Mouse (Mus musculus) limb, embryonic 12.5 days (tissue): Measurements from ENCODE around the gene Gm4131. TPM values are rescaled to one million over a fixed set of nuclear protein-coding genes. Genes with fewer than 3 reads are reported as not detected.

Source experiments
- ATAC-seq: fragments of 200-750 bp; cut with Nextera tagmentation; 2 replicates; pipeline ENCODE4 v1.8.0; 2017; ENCODE audit warnings: low read depth, moderate TSS enrichment; ENCODE audit not compliant: insufficient number of reproducible peaks, insufficient read depth, low FRiP score, low TSS enrichment
- H3K27ac ChIP-seq: fragments of 300-500 bp; sonication (generic); 2 replicates; pipeline ENCODE4 v1.5.1; 2016; ENCODE audit warnings: mild to moderate bottlenecking, moderate library complexity
- H3K27me3 ChIP-seq: fragments of 300-500 bp; sonication (generic); 2 replicates; pipeline ENCODE4 v1.6.1; 2016; ENCODE audit warnings: mild to moderate bottlenecking, moderate library complexity
- H3K36me3 ChIP-seq: fragments of 300-500 bp; sonication (generic); 2 replicates; pipeline ENCODE4 v1.6.1; 2016; ENCODE audit warnings: mild to moderate bottlenecking, moderate library complexity
- H3K4me1 ChIP-seq: fragments of 300-500 bp; sonication (generic); replicated peaks from 2 replicates; pipeline ENCODE4 v1.6.1; 2016
- H3K4me2 ChIP-seq: fragments of 300-500 bp; sonication (generic); 2 replicates; pipeline ENCODE4 v1.6.1; 2016; ENCODE audit warnings: mild to moderate bottlenecking, moderate library complexity
- H3K4me3 ChIP-seq: fragments of 300-500 bp; sonication (generic); replicated peaks from 2 replicates; pipeline ENCODE4 v1.5.1; 2016; ENCODE audit warnings: mild to moderate bottlenecking
- H3K9ac ChIP-seq: fragments of 300-500 bp; sonication (generic); replicated peaks from 2 replicates; pipeline ENCODE4 v1.6.1; 2016; ENCODE audit warnings: mild to moderate bottlenecking, moderate library complexity
- H3K9me3 ChIP-seq: fragments of 300-500 bp; sonication (generic); 2 replicates; pipeline ENCODE4 v1.6.1; 2016; ENCODE audit warnings: mild to moderate bottlenecking, moderate library complexity
- WGBS: fragments of 180-500 bp; shearing (Covaris S2); methylation state at CpG from one replicate; pipeline ENCODE4 v1.1.7; 2016; 5-methylcytosine and 5-hydroxymethylcytosine counted together
- polyA plus RNA-seq: library from polyadenylated mRNA; unstranded; fragments of >200 nt; fragmentation: Nextera tagmentation; extraction: Ambion mirVana; gene quantifications from 2 replicates; pipeline ENCODE4 v1.2.1, GENCODE M21; 2016

Gm4131 gene
- polyA plus RNA-seq, 1 experiment from 2014 or later: not detected

DNA sequence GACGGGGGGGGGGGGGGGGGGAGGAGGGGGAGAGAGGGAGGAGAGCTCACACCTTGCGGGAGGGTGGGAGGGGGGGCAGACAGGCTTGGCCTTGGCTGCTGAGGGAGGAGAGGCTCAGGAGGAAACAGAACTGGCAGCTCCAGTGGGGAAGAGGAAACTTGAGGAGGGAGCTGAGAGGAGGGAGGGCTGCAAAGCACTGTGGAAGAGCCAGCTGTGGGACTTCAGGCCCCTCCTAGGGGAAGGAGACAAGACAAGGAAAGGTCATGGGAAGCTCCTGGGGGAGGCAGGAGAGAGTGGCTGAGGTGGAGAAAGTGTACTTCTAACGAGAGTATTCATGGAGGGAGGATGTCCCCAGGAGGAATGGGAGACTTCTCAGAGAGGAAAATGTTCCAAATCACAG lies 6.7 kb upstream of the Gm4131 start:
- H3K4me1 ChIP-seq: peaks cover 15% of the 10 kb centered on the region
- no peak overlapping the region for H3K27ac ChIP-seq
- H3K4me2 ChIP-seq: 0 out of 2 replicates have a peak overlapping the region, but pooled peaks have one; percentile 13
- H3K9ac ChIP-seq: no peak overlapping the region
- H3K4me3 ChIP-seq: no peak overlapping the region
- WGBS: 3% methylated on average over 2 of the region's 3 CpGs
- ATAC-seq: no peak
- no peaks in the 10 kb centered on the region for H3K9me3 ChIP-seq
- peaks cover 17% of the 10 kb centered on the region; the same call in 1 of the 2 replicates for H3K27me3 ChIP-seq
- no peaks in the 10 kb centered on the region for H3K36me3 ChIP-seq

GRCm38 (mm10) chr14:62570299-62570698 lies 3.6 kb upstream of the Gm4131 start:
- 27% methylated on average over 4 of the region's 4 CpGs for WGBS
- Histone ChIP-seq H3K9me3 (no peaks in the 10 kb centered on the region), H3K27me3 (peaks cover 13% of the 10 kb centered on the region), H3K27ac (no peak overlapping the region), H3K36me3 (no peaks in the 10 kb centered on the region), H3K4me2 (no peak overlapping the region), H3K4me1 (peaks cover 15% of the 10 kb centered on the region), H3K4me3 (no peak overlapping the region), H3K9ac (no peak overlapping the region)
- ATAC-seq: no peak

DNA sequence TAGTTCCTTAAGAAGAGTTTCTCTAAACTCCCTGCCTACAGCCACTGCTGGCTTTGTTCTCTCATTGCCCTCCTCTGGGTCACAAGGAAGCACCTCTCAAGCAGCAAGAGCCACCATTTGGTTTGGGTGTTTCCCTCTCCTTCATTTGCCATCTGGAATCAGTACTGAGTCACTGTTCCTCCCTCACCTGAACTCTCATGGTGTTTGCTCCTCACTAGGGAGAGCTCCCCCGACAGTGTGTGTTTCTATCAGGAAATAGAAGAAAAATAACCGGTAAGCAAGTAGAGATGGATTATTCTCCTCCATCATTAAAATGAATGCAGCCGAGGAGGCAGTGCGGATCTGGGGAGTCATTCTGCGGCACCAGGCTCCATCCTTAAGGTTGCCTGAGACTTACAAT lies 2.7 kb upstream of the Gm4131 start:
- no peak for ATAC-seq
- Histone ChIP-seq H3K4me3 (no peak overlapping the region), H3K36me3 (no peaks in the 10 kb centered on the region), H3K4me2 (no peak overlapping the region), H3K27ac (no peak overlapping the region), H3K27me3 (peaks cover 12% of the 10 kb centered on the region), H3K9me3 (no peaks in the 10 kb centered on the region), H3K4me1 (peaks cover 15% of the 10 kb centered on the region), H3K9ac (no peak overlapping the region)
- 87% methylated on average over 5 of the region's 5 CpGs for WGBS

DNA sequence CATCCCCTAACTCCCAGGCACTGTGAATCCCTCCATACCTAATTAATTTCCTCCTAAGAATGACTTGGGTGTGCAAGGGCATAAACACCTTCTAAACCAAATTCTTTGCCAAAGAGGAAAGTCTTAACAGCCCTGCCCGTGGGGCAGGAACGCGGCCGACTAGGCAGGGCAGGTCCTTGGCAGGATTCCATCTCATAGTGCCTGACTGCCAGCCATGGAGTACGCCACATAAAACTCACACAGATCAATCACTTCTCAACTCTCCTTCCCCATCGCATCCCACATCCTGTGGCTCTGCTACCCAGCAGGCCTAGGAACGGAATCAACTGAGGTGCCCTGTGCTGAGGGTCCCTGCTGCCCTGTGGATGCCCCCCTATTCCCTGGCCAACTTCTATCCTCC lies 3.0 kb downstream of the Gm4131 start:
- WGBS: 59% methylated on average over 7 of the region's 7 CpGs

GRCm38 (mm10) chr14:62561875-62562748 lies 4.6 kb downstream of the Gm4131 start:
- WGBS: 63% methylated on average over 17 of the region's 17 CpGs
- no peaks in the 10 kb centered on the region for H3K9me3 ChIP-seq
- H3K4me3 ChIP-seq: no peak overlapping the region
- no peaks in the 10 kb centered on the region for H3K4me1 ChIP-seq
- H3K4me2 ChIP-seq: no peak overlapping the region
- no peaks in the 10 kb centered on the region for H3K36me3 ChIP-seq
- H3K27ac ChIP-seq: no peak overlapping the region
- no peak for ATAC-seq
- peaks cover 30% of the 10 kb centered on the region for H3K27me3 ChIP-seq
- H3K9ac ChIP-seq: no peak overlapping the region

More for the DNA sequence above, 3.0 kb downstream of the Gm4131 start:
- no peaks in the 10 kb centered on the region for H3K4me1 ChIP-seq
- H3K4me2 ChIP-seq: no peak overlapping the region
- no peak overlapping the region for H3K9ac ChIP-seq
- H3K9me3 ChIP-seq: no peaks in the 10 kb centered on the region
- peaks cover 16% of the 10 kb centered on the region for H3K27me3 ChIP-seq
- no peak overlapping the region for H3K4me3 ChIP-seq
- ATAC-seq: no peak
- H3K27ac ChIP-seq: no peak overlapping the region
- H3K36me3 ChIP-seq: no peaks in the 10 kb centered on the region

- 83% methylated on average over 3 of the region's 3 CpGs for WGBS
- H3K9ac ChIP-seq: no peak overlapping the region
- no peak for ATAC-seq
- no peaks in the 10 kb centered on the region for H3K36me3 ChIP-seq
- H3K27me3 ChIP-seq: peaks cover 56% of the 10 kb centered on the region
- no peak overlapping the region for H3K4me2 ChIP-seq
- no peaks in the 10 kb centered on the region for H3K9me3 ChIP-seq
- no peak overlapping the region for H3K4me3 ChIP-seq
- H3K27ac ChIP-seq: no peak overlapping the region
- peaks cover 5% of the 10 kb centered on the region; the same call in 1 of the 2 replicates for H3K4me1 ChIP-seq
Observed at GRCm38 (mm10) chr14:62557111-62557510, 9.6 kb downstream of the Gm4131 start.

DNA sequence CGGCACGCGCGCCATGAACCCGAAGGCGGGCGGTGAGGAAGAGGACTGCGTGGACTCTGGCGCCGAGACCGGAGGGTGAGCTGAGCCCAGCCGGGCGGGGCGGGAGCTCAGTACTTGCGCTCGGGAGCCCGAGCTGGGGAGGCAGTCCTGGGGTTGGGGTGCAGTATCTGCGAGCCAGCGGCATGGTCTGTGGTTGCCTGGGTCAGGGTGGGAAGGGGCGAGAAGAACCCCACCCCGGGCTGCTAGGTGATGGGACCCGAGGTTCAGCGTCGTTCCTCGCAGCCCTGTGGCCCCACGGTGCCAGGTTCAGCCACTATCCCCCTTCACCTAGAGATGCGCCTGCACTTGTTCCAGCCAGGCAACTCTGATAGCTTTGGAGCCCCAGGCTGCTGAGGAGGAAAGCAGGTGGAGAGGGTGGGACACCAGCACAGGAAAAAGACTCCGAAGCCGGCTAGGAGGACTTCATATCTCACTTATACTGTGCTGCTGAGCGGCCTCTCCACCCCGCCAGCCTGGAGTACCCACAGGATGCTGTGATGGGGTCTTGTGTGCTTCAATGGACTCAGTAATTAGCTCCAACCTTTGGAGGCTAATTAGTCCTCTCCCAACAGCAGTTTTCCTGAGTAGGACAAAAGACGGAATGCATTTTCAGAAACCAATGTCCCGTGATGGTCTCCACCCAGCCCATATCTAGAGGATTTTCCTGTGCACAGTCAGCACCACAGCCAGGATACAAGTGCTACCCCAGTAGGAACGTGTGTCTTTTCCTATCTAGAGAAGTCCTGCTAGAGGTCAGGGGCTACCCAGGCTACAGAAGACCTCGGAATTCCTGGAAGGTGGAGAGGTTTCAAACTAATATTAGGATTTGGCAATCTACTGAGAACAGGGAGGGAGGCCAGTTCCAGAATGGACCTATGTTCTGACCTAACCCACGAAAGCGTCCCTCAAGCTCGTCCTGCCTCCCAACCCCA lies 10.6 kb downstream of the Gm4131 start:
- peak; percentile 77 for ATAC-seq
- H3K4me1 ChIP-seq: peaks cover 5% of the 10 kb centered on the region; the same call in 1 of the 2 replicates
- H3K36me3 ChIP-seq: no peaks in the 10 kb centered on the region
- 11% methylated on average over 36 of the region's 38 CpGs for WGBS
- H3K4me3 ChIP-seq: peak overlapping the region; percentile 63
- peak overlapping the region; percentile 97 for H3K4me2 ChIP-seq
- H3K9ac ChIP-seq: peak overlapping the region; percentile 56
- no peak overlapping the region for H3K27ac ChIP-seq
- peaks cover 56% of the 10 kb centered on the region for H3K27me3 ChIP-seq
- no peaks in the 10 kb centered on the region for H3K9me3 ChIP-seq

DNA sequence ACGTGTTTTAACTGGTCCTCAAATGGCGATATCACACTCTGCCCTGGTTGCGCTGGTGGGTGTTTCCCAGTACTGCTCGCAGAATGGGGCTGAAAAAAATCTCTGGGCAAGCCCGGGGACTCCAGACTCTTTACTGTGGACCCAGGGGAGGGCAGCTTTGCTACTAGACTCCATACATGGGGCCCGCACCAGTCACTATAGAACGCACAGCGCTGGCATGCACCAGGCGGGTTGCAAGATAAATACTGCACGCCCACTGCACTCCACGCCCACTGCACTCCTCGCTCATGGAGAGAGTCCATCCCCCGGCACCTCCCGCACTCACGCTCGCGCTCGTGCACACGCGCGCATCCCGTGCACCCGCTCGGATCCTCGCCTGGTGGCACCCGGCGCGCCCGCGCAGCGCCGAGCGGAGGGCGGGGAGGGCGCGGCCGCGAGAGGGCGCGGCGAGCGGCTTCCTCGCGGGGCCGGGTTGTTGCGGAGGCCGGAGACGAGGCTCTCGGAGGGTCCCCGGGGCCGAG lies 11.4 kb downstream of the Gm4131 start, which contains the start of gene Fam124a:
Gene Fam124a, plus strand, starts transcription at position 429 of the 521 bp plus-strand sequence.
- peak; percentile 81 for ATAC-seq
- no peaks in the 10 kb centered on the region for H3K9me3 ChIP-seq
- H3K4me1 ChIP-seq: peaks cover 5% of the 10 kb centered on the region; the same call in 1 of the 2 replicates
- H3K27me3 ChIP-seq: peaks cover 56% of the 10 kb centered on the region
- no peaks in the 10 kb centered on the region for H3K36me3 ChIP-seq
- WGBS: under 1% methylated on average over 51 of the region's 51 CpGs
- no peak within 1 kb of the TSS for H3K27ac ChIP-seq
- H3K9ac ChIP-seq: peak within 1 kb of the TSS; percentile 56
- peak within 1 kb of the TSS; percentile 63 for H3K4me3 ChIP-seq
- H3K4me2 ChIP-seq: peak within 1 kb of the TSS; percentile 97

DNA sequence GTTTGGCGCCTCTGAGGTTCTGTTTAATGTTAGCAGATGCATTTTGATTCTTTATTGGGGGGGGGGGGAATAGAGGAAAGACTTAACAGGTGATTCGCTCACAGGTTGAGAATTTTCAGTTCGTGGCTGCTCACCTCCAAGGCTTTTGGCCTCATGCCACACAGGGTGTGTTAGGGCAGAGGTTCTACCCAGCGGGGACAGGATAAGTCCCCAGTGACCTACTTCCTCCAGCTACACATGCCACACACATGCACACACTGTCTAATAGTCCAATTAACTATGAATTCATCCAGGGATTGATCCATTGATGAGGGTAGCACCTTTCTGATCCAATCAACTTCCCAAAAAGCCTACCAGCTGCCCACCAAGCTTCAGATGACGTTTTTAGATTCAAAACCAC lies 12.9 kb downstream of the Gm4131 start:
- Histone ChIP-seq H3K27me3 (peaks cover 53% of the 10 kb centered on the region), H3K4me1 (peaks cover 5% of the 10 kb centered on the region; the same call in 1 of the 2 replicates), H3K27ac (no peak overlapping the region), H3K9me3 (no peaks in the 10 kb centered on the region), H3K4me2 (no peak overlapping the region), H3K36me3 (no peaks in the 10 kb centered on the region), H3K4me3 (no peak overlapping the region), H3K9ac (no peak overlapping the region)
- WGBS: 74% methylated on average over 5 of the region's 5 CpGs
- no peak for ATAC-seq

DNA sequence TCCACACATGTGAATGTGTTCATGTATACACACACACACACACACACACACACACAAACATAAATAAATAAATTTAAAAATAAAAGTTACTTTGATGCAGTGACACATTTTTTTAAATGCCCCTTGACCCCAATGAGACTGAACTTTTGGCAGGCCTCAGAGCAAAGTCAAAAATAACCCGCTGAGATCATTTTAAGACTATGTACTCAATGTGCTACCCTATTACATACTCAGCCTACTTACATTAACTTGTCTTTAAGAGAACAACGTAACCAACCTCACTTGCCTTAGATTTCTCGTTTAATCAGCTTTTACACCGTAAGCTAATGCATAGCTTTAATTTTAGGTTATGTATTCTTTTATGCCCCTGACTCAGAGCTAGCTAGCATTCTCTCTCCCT lies 13.9 kb downstream of the Gm4131 start:
- no peak overlapping the region for H3K4me2 ChIP-seq
- H3K9ac ChIP-seq: no peak overlapping the region
- H3K36me3 ChIP-seq: no peaks in the 10 kb centered on the region
- peaks cover 5% of the 10 kb centered on the region; the same call in 1 of the 2 replicates for H3K4me1 ChIP-seq
- WGBS: 84% methylated on average over 4 of the region's 4 CpGs
- peaks cover 44% of the 10 kb centered on the region for H3K27me3 ChIP-seq
- no peak for ATAC-seq
- no peak overlapping the region for H3K4me3 ChIP-seq
- no peaks in the 10 kb centered on the region for H3K9me3 ChIP-seq
- no peak overlapping the region for H3K27ac ChIP-seq

- peaks cover 3% of the 10 kb centered on the region; the same call in 1 of the 2 replicates for H3K4me1 ChIP-seq
Observed at GRCm38 (mm10) chr14:62550121-62550520, 16.6 kb downstream of the Gm4131 start.

More at GRCm38 (mm10) chr14:62550121-62550520, 16.6 kb downstream of the Gm4131 start:
- H3K9me3 ChIP-seq: no peaks in the 10 kb centered on the region
- 46% methylated on average over 4 of the region's 4 CpGs for WGBS
- no peak overlapping the region for H3K4me2 ChIP-seq
- H3K27me3 ChIP-seq: peaks cover 18% of the 10 kb centered on the region
- no peak for ATAC-seq
- no peaks in the 10 kb centered on the region for H3K36me3 ChIP-seq
- H3K27ac ChIP-seq: no peak overlapping the region
- H3K4me3 ChIP-seq: no peak overlapping the region
- no peak overlapping the region for H3K9ac ChIP-seq
